Mouse (Mus musculus): ENCODE measurements around the gene Slc26a3. TPM values are rescaled to one million over a fixed set of nuclear protein-coding genes. Genes with fewer than 3 reads are reported as not detected.

Slc26a3 gene
- total and polyA plus RNA-seq, 2 experiments from 2014 or later = 0.72 to 1.9 TPM

DNA sequence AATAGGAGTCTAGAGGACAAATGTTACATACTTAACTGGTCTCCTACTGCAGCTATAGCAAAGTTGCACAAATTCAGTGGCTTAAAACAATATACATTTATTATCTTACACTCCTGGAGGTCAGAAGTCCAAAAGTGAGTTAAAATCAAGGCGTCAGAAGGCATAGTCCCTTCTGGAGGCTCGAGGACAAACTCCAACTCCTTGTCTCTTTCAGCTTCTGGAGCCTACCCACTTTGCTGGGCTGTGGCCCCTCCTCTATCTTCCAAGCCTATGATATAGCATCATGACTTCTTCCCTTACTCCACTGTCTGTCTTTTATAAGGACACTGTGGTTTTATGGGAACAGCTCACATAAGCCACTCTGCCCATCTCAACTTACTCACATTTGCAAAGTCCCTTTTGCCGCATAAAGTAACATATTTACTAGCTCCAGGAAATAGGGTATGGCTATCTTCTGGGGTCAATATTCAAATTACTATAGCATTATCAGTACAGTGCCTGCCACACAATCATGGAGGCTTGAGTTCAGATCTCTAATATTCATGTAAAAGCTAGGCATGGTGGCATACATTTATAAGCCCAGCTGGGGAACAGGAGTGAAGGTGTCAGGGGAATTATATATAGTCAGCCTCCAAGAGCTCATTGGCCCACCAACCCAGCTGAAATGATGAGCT, 31.4 kb downstream of the Slc26a3 start:
- Histone ChIP-seq H3K4me1 (ENCODE audit: control insufficient read depth, insufficient read depth) (peaks cover 5% of the 10 kb centered on the region; the same call in 1 of the 2 replicates), H3K27ac (ENCODE audit: low read depth) (no peak overlapping the region), H3K4me3 (ENCODE audit: low read depth, low read length) (no peak overlapping the region), H3K4me2 (ENCODE audit: low read depth, low read length) (no peak overlapping the region), H3K27me3 (ENCODE audit: control insufficient read depth, insufficient read depth, low read length) (no peaks in the 10 kb centered on the region), H3K9ac (replicated peaks; ENCODE audit: low read depth, low read length) (no peak overlapping the region), H3K36me3 (replicated peaks; ENCODE audit: control insufficient read depth, insufficient read depth, low read length) (no peaks in the 10 kb centered on the region), H3K9me3 (replicated peaks; ENCODE audit: control insufficient read depth, low read length) (no peaks in the 10 kb centered on the region)
- no peak for TF ChIP-seq CTCF (IDR thresholded peaks at IDR 0.05; ENCODE audit: low read depth)
- no peak for TF ChIP-seq EP300 (IDR thresholded peaks at IDR 0.05; ENCODE audit: low read depth)
- no peak for DNase-seq (ENCODE audit: low spot score)
- 73% methylated on average over 3 of the region's 3 CpGs for WGBS
- ATAC-seq (ENCODE audit: insufficient read depth, low read depth) = no peak

DNA sequence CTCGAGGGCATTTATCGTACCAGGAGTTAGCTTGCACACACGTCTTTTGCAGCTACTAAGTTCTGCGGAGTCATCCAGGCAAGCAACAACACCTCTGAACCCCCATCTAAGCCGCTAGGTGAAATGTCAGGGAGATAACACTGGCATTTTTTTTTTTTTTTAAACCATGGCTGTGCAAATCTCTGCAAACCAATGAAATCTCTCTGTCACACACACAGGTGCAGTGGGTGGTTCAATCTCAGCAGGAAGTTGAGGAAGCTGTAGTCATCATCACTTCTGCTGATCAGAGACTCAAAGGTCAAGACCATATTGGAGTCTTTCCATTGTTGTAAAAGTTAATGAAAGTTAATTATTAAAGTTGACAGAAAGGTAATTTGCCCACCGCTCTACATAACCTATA, 47.1 kb downstream of the Slc26a3 start:
- ATAC-seq (ENCODE audit: insufficient read depth, low read depth) = no peak
- no peak for TF ChIP-seq CTCF (IDR thresholded peaks at IDR 0.05; ENCODE audit: low read depth)
- TF ChIP-seq EP300 (IDR thresholded peaks at IDR 0.05; ENCODE audit: low read depth) = no peak
- Histone ChIP-seq H3K4me2 (ENCODE audit: low read depth, low read length) (no peak overlapping the region), H3K9ac (replicated peaks; ENCODE audit: low read depth, low read length) (no peak overlapping the region), H3K27ac (ENCODE audit: low read depth) (no peak overlapping the region), H3K27me3 (ENCODE audit: control insufficient read depth, insufficient read depth, low read length) (no peaks in the 10 kb centered on the region), H3K9me3 (replicated peaks; ENCODE audit: control insufficient read depth, low read length) (no peaks in the 10 kb centered on the region), H3K4me1 (ENCODE audit: control insufficient read depth, insufficient read depth) (no peaks in the 10 kb centered on the region), H3K36me3 (replicated peaks; ENCODE audit: control insufficient read depth, insufficient read depth, low read length) (no peaks in the 10 kb centered on the region), H3K4me3 (ENCODE audit: low read depth, low read length) (no peak overlapping the region)
- no peak for DNase-seq (ENCODE audit: low spot score)
- WGBS = 45% methylated on average over 6 of the region's 6 CpGs

DNA sequence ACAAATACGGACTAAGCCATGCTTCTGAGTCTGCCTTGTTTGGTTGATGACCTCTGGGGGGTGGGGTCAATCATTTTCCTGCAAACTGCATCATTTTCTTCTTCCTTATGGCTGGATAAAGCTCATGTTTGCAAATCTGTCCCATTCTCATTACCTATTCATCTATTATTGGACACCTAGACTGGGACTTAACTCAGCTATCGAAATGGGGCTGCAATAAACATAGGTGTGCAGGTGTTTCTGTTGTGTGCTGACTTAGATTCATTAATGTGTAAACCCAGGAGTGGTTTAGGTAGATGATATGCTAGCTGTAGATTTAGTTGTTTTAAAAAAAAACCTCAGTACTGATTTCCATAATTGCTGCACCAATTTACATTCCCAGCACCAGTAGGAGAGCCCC, 48.9 kb downstream of the Slc26a3 start:
- Histone ChIP-seq H3K27me3 (ENCODE audit: control insufficient read depth, insufficient read depth, low read length) (no peaks in the 10 kb centered on the region), H3K4me1 (ENCODE audit: control insufficient read depth, insufficient read depth) (0 out of 2 replicates have a peak, but pooled peaks cover 15% of the 10 kb centered on the region), H3K9ac (replicated peaks; ENCODE audit: low read depth, low read length) (no peak overlapping the region), H3K27ac (ENCODE audit: low read depth) (no peak overlapping the region), H3K9me3 (replicated peaks; ENCODE audit: control insufficient read depth, low read length) (no peaks in the 10 kb centered on the region), H3K4me2 (ENCODE audit: low read depth, low read length) (no peak overlapping the region), H3K4me3 (ENCODE audit: low read depth, low read length) (no peak overlapping the region), H3K36me3 (replicated peaks; ENCODE audit: control insufficient read depth, insufficient read depth, low read length) (no peaks in the 10 kb centered on the region)
- ATAC-seq (ENCODE audit: insufficient read depth, low read depth) (no peak), DNase-seq (ENCODE audit: low spot score) (no peak)
- WGBS = 82% methylated on average over 2 of the region's 2 CpGs
- TF ChIP-seq CTCF (IDR thresholded peaks at IDR 0.05; ENCODE audit: low read depth) (no peak), EP300 (IDR thresholded peaks at IDR 0.05; ENCODE audit: low read depth) (no peak)

DNA sequence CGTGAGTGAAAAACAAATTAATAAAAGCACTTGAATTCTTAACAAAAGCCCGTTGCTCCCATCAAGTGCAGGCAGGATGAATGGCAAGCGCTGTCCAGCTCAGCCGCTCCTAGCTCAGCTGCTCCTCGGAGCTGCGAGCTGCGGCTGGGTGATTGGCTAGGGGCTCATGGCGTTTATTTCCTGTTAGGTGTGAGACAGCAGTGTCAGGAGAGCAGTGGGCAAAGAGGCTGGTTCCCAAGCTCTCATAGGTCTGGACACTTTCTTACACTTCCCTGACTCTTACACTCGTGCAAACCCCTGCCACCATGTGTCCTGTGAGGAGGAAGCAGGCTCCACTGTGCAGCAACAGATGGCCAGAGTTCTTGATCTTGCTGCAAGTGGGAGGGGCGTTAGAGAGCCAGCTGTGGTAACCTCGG, 53.5 kb downstream of the Slc26a3 start:
- H3K36me3 ChIP-seq (replicated peaks; ENCODE audit: control insufficient read depth, insufficient read depth, low read length) = no peaks in the 10 kb centered on the region
- H3K9me3 ChIP-seq (replicated peaks; ENCODE audit: control insufficient read depth, low read length) = no peaks in the 10 kb centered on the region
- under 1% methylated on average over 11 of the region's 11 CpGs for WGBS
- H3K27ac ChIP-seq (ENCODE audit: low read depth) = no peak overlapping the region
- TF ChIP-seq EP300 (IDR thresholded peaks at IDR 0.05; ENCODE audit: low read depth) = no peak
- no peak for TF ChIP-seq CTCF (IDR thresholded peaks at IDR 0.05; ENCODE audit: low read depth)
- no peak overlapping the region for H3K9ac ChIP-seq (replicated peaks; ENCODE audit: low read depth, low read length)
- 0 out of 2 replicates have a peak, but pooled peaks cover 15% of the 10 kb centered on the region for H3K4me1 ChIP-seq (ENCODE audit: control insufficient read depth, insufficient read depth)
- peak; percentile 39 for DNase-seq (ENCODE audit: low spot score)
- ATAC-seq (ENCODE audit: insufficient read depth, low read depth) = peak; percentile 72
- H3K27me3 ChIP-seq (ENCODE audit: control insufficient read depth, insufficient read depth, low read length) = no peaks in the 10 kb centered on the region
- peak overlapping the region; percentile 45 for H3K4me2 ChIP-seq (ENCODE audit: low read depth, low read length)
- peak overlapping the region; percentile 9 for H3K4me3 ChIP-seq (ENCODE audit: low read depth, low read length)

DNA sequence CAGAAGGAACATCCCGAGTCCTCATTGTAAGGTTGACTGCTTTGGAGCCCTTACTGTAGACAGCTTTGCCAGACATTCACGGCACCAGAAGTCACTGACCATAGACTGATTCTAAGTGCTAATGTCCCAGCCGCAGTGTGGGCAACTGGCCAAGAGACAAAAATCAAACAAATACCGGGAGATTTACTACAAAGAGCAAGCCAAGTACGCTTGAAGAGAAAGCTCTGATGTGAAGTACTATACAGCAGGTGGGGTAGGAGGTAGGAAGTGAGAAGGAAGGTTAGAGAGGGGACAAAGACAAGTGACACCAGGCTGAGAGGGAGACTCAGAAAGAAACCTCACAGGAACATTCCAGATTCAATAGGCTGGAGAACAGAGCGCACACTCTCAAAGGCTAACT, 54.2 kb downstream of the Slc26a3 start:
- Histone ChIP-seq H3K9ac (replicated peaks; ENCODE audit: low read depth, low read length) (no peak overlapping the region), H3K4me2 (ENCODE audit: low read depth, low read length) (no peak overlapping the region), H3K27ac (ENCODE audit: low read depth) (no peak overlapping the region), H3K4me1 (ENCODE audit: control insufficient read depth, insufficient read depth) (0 out of 2 replicates have a peak, but pooled peaks cover 15% of the 10 kb centered on the region), H3K36me3 (replicated peaks; ENCODE audit: control insufficient read depth, insufficient read depth, low read length) (no peaks in the 10 kb centered on the region), H3K9me3 (replicated peaks; ENCODE audit: control insufficient read depth, low read length) (no peaks in the 10 kb centered on the region), H3K27me3 (ENCODE audit: control insufficient read depth, insufficient read depth, low read length) (no peaks in the 10 kb centered on the region), H3K4me3 (ENCODE audit: low read depth, low read length) (no peak overlapping the region)
- ATAC-seq (ENCODE audit: insufficient read depth, low read depth) (no peak), DNase-seq (ENCODE audit: low spot score) (no peak)
- WGBS = 49% methylated on average over 6 of the region's 6 CpGs
- TF ChIP-seq CTCF (IDR thresholded peaks at IDR 0.05; ENCODE audit: low read depth) (no peak), EP300 (IDR thresholded peaks at IDR 0.05; ENCODE audit: low read depth) (no peak)

DNA sequence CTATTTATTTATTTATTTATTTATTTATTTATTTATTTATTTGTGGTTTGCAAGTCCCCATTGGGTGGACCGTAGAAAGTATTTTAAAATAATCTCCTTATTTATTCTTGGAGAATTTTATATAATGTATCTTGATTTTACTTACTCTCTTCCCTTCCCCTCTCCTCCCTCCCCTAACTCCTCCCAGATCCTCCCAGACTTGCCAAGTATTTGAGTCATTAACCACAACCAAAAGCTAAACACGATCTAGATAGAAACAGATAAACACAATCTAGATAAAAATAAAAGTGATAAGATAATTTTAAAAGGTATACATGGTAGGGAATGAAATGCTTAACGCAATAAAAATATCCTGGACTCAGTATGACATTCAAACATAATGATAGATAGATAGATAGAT, 58.7 kb downstream of the Slc26a3 start:
- WGBS = 78% methylated on average over 3 of the region's 3 CpGs
- TF ChIP-seq CTCF (IDR thresholded peaks at IDR 0.05; ENCODE audit: low read depth) (no peak), EP300 (IDR thresholded peaks at IDR 0.05; ENCODE audit: low read depth) (no peak)

More for the DNA sequence above, 58.7 kb downstream of the Slc26a3 start:
- H3K9me3 ChIP-seq (replicated peaks; ENCODE audit: control insufficient read depth, low read length) = no peaks in the 10 kb centered on the region
- DNase-seq (ENCODE audit: low spot score) = no peak
- ATAC-seq (ENCODE audit: insufficient read depth, low read depth) = no peak
- H3K27me3 ChIP-seq (ENCODE audit: control insufficient read depth, insufficient read depth, low read length) = no peaks in the 10 kb centered on the region
- H3K27ac ChIP-seq (ENCODE audit: low read depth) = no peak overlapping the region
- H3K9ac ChIP-seq (replicated peaks; ENCODE audit: low read depth, low read length) = no peak overlapping the region
- H3K36me3 ChIP-seq (replicated peaks; ENCODE audit: control insufficient read depth, insufficient read depth, low read length) = no peaks in the 10 kb centered on the region
- H3K4me1 ChIP-seq (ENCODE audit: control insufficient read depth, insufficient read depth) = 0 out of 2 replicates have a peak, but pooled peaks cover under 1% of the 10 kb centered on the region
- H3K4me3 ChIP-seq (ENCODE audit: low read depth, low read length) = no peak overlapping the region
- H3K4me2 ChIP-seq (ENCODE audit: low read depth, low read length) = no peak overlapping the region
